Mouse (Mus musculus): ENCODE results near the gene 4930596D02Rik. TPM values are rescaled to one million over a fixed set of nuclear protein-coding genes. Genes with fewer than 3 reads are reported as not detected.

4930596D02Rik gene
- polyA plus RNA-seq (2014; fragmentation: Illumina TruSeq; extraction: RNeasy Lipid Tissue Mini Kit (QIAGEN cat#74804); ENCODE audit: low read depth, low replicate concordance) = 76.6 TPM

DNA sequence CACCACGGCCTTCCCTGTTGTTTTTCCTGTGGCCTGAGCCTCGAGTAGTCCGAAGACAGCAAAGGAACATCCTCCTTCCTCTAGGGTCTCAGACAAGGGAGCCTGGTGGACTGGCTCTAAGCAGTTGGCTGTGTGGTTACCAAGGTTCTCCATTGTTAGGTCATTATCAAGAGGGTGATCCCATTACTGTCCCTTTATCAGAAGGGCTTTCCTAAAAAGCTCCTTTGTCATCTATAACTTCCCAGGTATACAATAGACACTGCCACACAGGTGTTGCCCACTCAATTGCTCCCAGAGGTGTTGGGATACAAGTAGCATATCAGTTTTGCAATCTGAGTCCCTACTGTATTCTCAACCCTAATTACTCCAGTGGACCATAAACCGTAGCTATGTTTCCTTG, at the start of gene 4930596D02Rik:
4930596D02Rik (minus strand) TSS at position 101 of the 400 bp plus-strand sequence.

Data from testis, adult 10 weeks (tissue).